Mouse (Mus musculus): Measurements from ENCODE around the gene Nipal1. TPM values are rescaled to one million over a fixed set of nuclear protein-coding genes. Genes with fewer than 3 reads are reported as not detected.

Gene Nipal1
- polyA plus RNA-seq (2012; rRNA removed) = 0.11 and 0.26 TPM in 2 replicates

DNA sequence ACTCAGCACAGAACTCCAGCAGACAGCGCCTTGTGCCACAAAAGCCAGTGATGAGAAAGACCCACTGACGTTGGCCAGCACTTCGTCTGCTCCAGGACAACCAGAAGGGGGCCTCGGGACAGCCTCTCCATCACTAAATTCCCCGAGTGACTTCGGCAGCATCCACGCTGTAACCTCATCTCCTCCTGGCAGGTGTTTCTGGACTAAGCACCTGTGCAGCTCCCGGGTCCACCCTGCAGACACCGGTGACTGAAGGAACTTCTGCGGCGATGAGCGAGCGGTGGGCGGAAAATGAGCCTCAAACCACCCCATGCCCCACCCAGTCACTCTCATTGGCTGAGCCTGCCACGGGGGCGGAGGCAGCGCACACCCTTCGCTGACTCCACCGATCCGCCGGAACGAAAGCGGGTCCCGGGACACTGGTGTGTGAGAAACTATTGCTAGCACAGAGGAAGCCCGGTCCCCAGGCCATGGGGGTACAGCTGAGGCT, at the start of gene Nipal1:
Gene Nipal1 (plus strand): TSS at position 378 of the 490 bp plus-strand sequence.
- TF ChIP-seq CTCF (IDR thresholded peaks at IDR 0.05; ENCODE audit: extremely low read depth, insufficient read depth, insufficient read length, insufficient replicate concordance) (no peak), POLR2A (IDR thresholded peaks at IDR 0.05; ENCODE audit: low read depth, low read length) (no peak)
- H3K36me3 ChIP-seq (ENCODE audit: control insufficient read depth, insufficient read depth, low read length) = no peaks in the 10 kb centered on the region
- 1% methylated on average over 25 of the region's 25 CpGs for WGBS
- no peaks in the 10 kb centered on the region for H3K27me3 ChIP-seq (ENCODE audit: control insufficient read depth, insufficient read depth, low read length)
- peak; percentile 50 to 59 for DNase-seq (ENCODE audit: low read depth in 1 of 2, low spot score in 2 of 2)
- peak within 1 kb of the TSS; percentile 63 for H3K4me3 ChIP-seq (ENCODE audit: extremely low read depth, insufficient read depth, insufficient read length)
- H3K4me1 ChIP-seq (ENCODE audit: control insufficient read depth, insufficient read depth, insufficient read length) = peaks cover 4% of the 10 kb centered on the region; the same call in 1 of the 2 replicates
- no peak within 1 kb of the TSS for H3K27ac ChIP-seq (ENCODE audit: insufficient read depth, low read length)

- TF ChIP-seq CTCF (IDR thresholded peaks at IDR 0.05; ENCODE audit: extremely low read depth, insufficient read depth, insufficient read length, insufficient replicate concordance) (peak; percentile 26; the same call in 1 of the 2 replicates), POLR2A (IDR thresholded peaks at IDR 0.05; ENCODE audit: low read depth, low read length) (no peak)
- Histone ChIP-seq H3K4me1 (ENCODE audit: control insufficient read depth, insufficient read depth, insufficient read length) (no peaks in the 10 kb centered on the region), H3K27ac (ENCODE audit: insufficient read depth, low read length) (no peak overlapping the region), H3K27me3 (ENCODE audit: control insufficient read depth, insufficient read depth, low read length) (no peaks in the 10 kb centered on the region), H3K4me3 (ENCODE audit: extremely low read depth, insufficient read depth, insufficient read length) (no peak overlapping the region), H3K36me3 (ENCODE audit: control insufficient read depth, insufficient read depth, low read length) (no peaks in the 10 kb centered on the region)
- 14% methylated on average over 5 of the region's 5 CpGs for WGBS
- peak in 1 of 2 experiments; percentile 28 for DNase-seq (ENCODE audit: low read depth in 1 of 2, low spot score in 2 of 2)
Measured at GRCm38 (mm10) chr5:72601006-72601405, 46.6 kb upstream of the Nipal1 start.

- TF ChIP-seq CTCF (IDR thresholded peaks at IDR 0.05; ENCODE audit: extremely low read depth, insufficient read depth, insufficient read length, insufficient replicate concordance) (no peak), POLR2A (IDR thresholded peaks at IDR 0.05; ENCODE audit: low read depth, low read length) (no peak)
- Histone ChIP-seq H3K27me3 (ENCODE audit: control insufficient read depth, insufficient read depth, low read length) (no peaks in the 10 kb centered on the region), H3K4me3 (ENCODE audit: extremely low read depth, insufficient read depth, insufficient read length) (no peak overlapping the region), H3K4me1 (ENCODE audit: control insufficient read depth, insufficient read depth, insufficient read length) (no peaks in the 10 kb centered on the region), H3K27ac (ENCODE audit: insufficient read depth, low read length) (no peak overlapping the region), H3K36me3 (ENCODE audit: control insufficient read depth, insufficient read depth, low read length) (no peaks in the 10 kb centered on the region)
- WGBS = 89% methylated on average over 4 of the region's 4 CpGs
- no peak for DNase-seq (ENCODE audit: low read depth in 1 of 2, low spot score in 2 of 2)
Measured at GRCm38 (mm10) chr5:72603138-72603537, 44.5 kb upstream of the Nipal1 start.

DNA sequence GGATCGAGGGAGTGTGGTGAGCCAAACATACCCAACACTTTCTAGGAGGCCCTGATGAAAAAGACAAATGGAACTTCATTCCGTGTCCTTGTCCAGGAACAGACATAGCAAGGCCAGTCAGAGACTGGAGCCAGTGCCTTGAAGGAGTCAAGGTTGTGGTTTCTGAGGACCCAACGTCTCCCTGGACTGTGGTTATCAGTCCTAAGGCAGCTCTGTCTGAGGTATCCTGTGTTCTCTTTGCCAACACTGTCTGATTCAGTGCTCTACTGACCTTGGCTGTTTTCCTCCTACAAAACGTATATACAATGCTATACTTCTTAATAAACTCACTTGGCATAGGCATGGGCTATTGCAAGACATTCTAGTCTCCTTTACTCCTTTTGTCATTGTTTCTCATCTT, 30.2 kb upstream of the Nipal1 start:
- TF ChIP-seq CTCF (IDR thresholded peaks at IDR 0.05; ENCODE audit: extremely low read depth, insufficient read depth, insufficient read length, insufficient replicate concordance) = no peak
- TF ChIP-seq POLR2A (IDR thresholded peaks at IDR 0.05; ENCODE audit: low read depth, low read length) = no peak
- no peak for DNase-seq (ENCODE audit: low read depth in 1 of 2, low spot score in 2 of 2)
- Histone ChIP-seq H3K27ac (ENCODE audit: insufficient read depth, low read length) (no peak overlapping the region), H3K36me3 (ENCODE audit: control insufficient read depth, insufficient read depth, low read length) (no peaks in the 10 kb centered on the region), H3K4me3 (ENCODE audit: extremely low read depth, insufficient read depth, insufficient read length) (no peak overlapping the region), H3K27me3 (ENCODE audit: control insufficient read depth, insufficient read depth, low read length) (no peaks in the 10 kb centered on the region), H3K4me1 (ENCODE audit: control insufficient read depth, insufficient read depth, insufficient read length) (no peaks in the 10 kb centered on the region)
- 67% methylated on average over 4 of the region's 4 CpGs for WGBS

GRCm38 (mm10) chr5:72621022-72621421, 26.6 kb upstream of the Nipal1 start:
- Histone ChIP-seq H3K27me3 (ENCODE audit: control insufficient read depth, insufficient read depth, low read length) (no peaks in the 10 kb centered on the region), H3K4me3 (ENCODE audit: extremely low read depth, insufficient read depth, insufficient read length) (no peak overlapping the region), H3K36me3 (ENCODE audit: control insufficient read depth, insufficient read depth, low read length) (no peaks in the 10 kb centered on the region), H3K27ac (ENCODE audit: insufficient read depth, low read length) (no peak overlapping the region), H3K4me1 (ENCODE audit: control insufficient read depth, insufficient read depth, insufficient read length) (no peaks in the 10 kb centered on the region)
- TF ChIP-seq CTCF (IDR thresholded peaks at IDR 0.05; ENCODE audit: extremely low read depth, insufficient read depth, insufficient read length, insufficient replicate concordance) (no peak), POLR2A (IDR thresholded peaks at IDR 0.05; ENCODE audit: low read depth, low read length) (no peak)
- no peak for DNase-seq (ENCODE audit: low read depth in 1 of 2, low spot score in 2 of 2)
- 94% methylated on average over 1 of the region's 1 CpGs for WGBS

DNA sequence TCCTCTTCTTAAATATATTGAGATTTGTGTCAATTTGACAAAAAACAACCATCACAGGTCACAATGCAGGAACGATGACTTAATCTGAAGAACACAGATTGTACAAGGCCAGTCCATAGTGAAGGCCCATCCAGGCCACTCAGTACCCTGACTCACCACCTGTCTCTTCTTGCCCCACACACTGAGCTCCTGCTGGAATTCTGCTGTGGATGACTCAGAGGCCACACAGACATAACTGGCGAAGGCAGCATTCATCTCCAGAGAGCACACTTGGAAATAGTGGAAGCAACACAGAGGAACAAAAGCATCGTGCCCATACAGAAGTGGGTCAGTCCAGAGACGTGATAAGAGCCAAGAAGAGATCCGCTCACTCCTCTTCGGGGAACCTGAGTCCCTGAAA, 17.6 kb upstream of the Nipal1 start:
- DNase-seq (ENCODE audit: low read depth in 1 of 2, low spot score in 2 of 2) = no peak
- 91% methylated on average over 6 of the region's 6 CpGs for WGBS
- H3K4me3 ChIP-seq (ENCODE audit: extremely low read depth, insufficient read depth, insufficient read length) = no peak overlapping the region

GRCm38 (mm10) chr5:72634791-72635271, 12.8 kb upstream of the Nipal1 start:
- peak overlapping the region; percentile 21 for H3K4me3 ChIP-seq (ENCODE audit: extremely low read depth, insufficient read depth, insufficient read length)
- H3K4me1 ChIP-seq (ENCODE audit: control insufficient read depth, insufficient read depth, insufficient read length) = peaks cover 4% of the 10 kb centered on the region
- DNase-seq (ENCODE audit: low read depth in 1 of 2, low spot score in 2 of 2) = peak; percentile 29 to 72
- no peaks in the 10 kb centered on the region for H3K27me3 ChIP-seq (ENCODE audit: control insufficient read depth, insufficient read depth, low read length)
- H3K36me3 ChIP-seq (ENCODE audit: control insufficient read depth, insufficient read depth, low read length) = no peaks in the 10 kb centered on the region
- TF ChIP-seq CTCF (IDR thresholded peaks at IDR 0.05; ENCODE audit: extremely low read depth, insufficient read depth, insufficient read length, insufficient replicate concordance) = no peak
- TF ChIP-seq POLR2A (IDR thresholded peaks at IDR 0.05; ENCODE audit: low read depth, low read length) = peak; percentile 12; the same call in 1 of the 2 replicates
- H3K27ac ChIP-seq (ENCODE audit: insufficient read depth, low read length) = peak overlapping the region; percentile 87
- WGBS = 40% methylated on average over 9 of the region's 9 CpGs

More for the DNA sequence above, 17.6 kb upstream of the Nipal1 start:
- Histone ChIP-seq H3K27me3 (ENCODE audit: control insufficient read depth, insufficient read depth, low read length) (no peaks in the 10 kb centered on the region), H3K36me3 (ENCODE audit: control insufficient read depth, insufficient read depth, low read length) (no peaks in the 10 kb centered on the region), H3K4me1 (ENCODE audit: control insufficient read depth, insufficient read depth, insufficient read length) (peaks cover 2% of the 10 kb centered on the region; the same call in 1 of the 2 replicates), H3K27ac (ENCODE audit: insufficient read depth, low read length) (no peak overlapping the region)
- TF ChIP-seq CTCF (IDR thresholded peaks at IDR 0.05; ENCODE audit: extremely low read depth, insufficient read depth, insufficient read length, insufficient replicate concordance) (no peak), POLR2A (IDR thresholded peaks at IDR 0.05; ENCODE audit: low read depth, low read length) (no peak)
